ENCODE assay signal across 10 mouse cellular contexts in the genomic region with DNA sequence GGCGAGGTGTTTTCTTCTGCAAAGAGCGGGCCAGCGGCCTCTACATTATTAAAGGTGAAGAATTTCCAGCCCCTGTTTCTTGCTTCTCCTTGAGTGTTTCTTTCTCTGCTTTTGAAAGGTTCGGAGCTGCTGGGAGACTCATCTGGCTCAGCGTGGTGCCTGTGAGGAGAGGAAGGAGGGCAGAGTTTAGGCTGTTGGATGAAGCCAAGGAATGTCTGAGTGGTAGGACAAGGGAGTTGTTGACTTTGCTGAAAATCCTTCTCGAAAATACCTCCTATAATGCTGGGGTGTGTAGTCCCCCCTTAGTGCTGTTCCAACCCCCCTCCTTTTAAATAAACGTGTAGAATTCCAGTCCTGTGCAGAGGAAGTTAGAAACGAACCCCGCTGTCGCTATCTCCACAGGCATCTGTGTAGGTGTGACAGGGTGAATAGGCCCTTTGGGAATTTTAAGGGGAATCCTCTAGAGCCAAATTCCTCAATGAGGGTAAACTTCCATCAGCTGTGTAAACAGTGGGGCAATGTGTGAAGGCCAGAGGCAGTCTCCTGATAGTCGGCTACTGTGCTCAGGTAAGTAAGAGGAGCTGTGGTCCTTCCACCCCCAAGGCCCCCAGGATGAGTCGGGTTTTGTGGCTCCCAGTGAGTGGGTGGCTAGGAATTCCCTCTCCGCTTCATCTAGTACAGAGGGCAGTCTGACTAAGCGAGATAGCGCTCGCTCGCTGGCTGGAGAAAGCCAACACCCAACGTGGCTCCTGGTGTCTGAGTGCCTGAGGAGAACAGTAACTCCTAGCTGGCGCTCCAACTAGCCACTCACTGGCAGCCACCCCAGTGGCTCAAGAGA. TPM values are rescaled to one million over a fixed set of nuclear protein-coding genes. Genes with fewer than 3 reads are reported as not detected.
DNase-seq lines count a peak whose midpoint lies in the region; ATAC-seq and TF ChIP-seq lines count a peak whose summit lies in the region.
"Had no signal": no experiment of that assay in that cellular context is flagged by ENCODE, and none has a peak within 500 bp of the region (broad histone marks: within the 10 kb centered on the region; RNA-seq: fewer than 3 reads in every experiment).

No protein-coding gene starts in this region.

- no peak for TF ChIP-seq CTCF in hindbrain, postnatal 0 days (IDR thresholded peaks at IDR 0.05; ENCODE audit: low read depth)

- WGBS in hindbrain, postnatal 0 days: 60% methylated on average over 19 of the region's 19 CpGs
- WGBS in hindbrain, embryonic 11.5 days: 42% methylated on average over 18 of the region's 19 CpGs
- WGBS in embryonic facial prominence, embryonic 12.5 days: 33% methylated on average over 19 of the region's 19 CpGs
- WGBS in intestine, embryonic 15.5 days: 40% methylated on average over 19 of the region's 19 CpGs
- WGBS in midbrain, embryonic 11.5 days: 53% methylated on average over 19 of the region's 19 CpGs

- no peak for DNase-seq in hindbrain, postnatal 0 days (ENCODE audit: low spot score)
- no peak for DNase-seq in hindbrain, embryonic 11.5 days (ENCODE audit: low spot score)
- peak; percentile 34 for DNase-seq in lung, postnatal 14 days
- DNase-seq in spleen, postnatal 4 days (ENCODE audit: low spot score in 2 of 2): no peak
- DNase-seq in left cerebral cortex, adult 11 months (ENCODE audit: low spot score): no peak
- no peak for DNase-seq in midbrain, embryonic 11.5 days (ENCODE audit: low spot score, missing footprints)
- DNase-seq: cerebellum, adult 9-11 months; layer of hippocampus, postnatal 36 days had no signal

- no peaks in the 10 kb centered on the region for H3K36me3 ChIP-seq in hindbrain, postnatal 0 days (ENCODE audit: insufficient read depth, low read length)
- no peaks in the 10 kb centered on the region for H3K36me3 ChIP-seq in hindbrain, embryonic 11.5 days (ENCODE audit: control insufficient read depth, insufficient read depth, low read length)
- no peaks in the 10 kb centered on the region for H3K36me3 ChIP-seq in embryonic facial prominence, embryonic 12.5 days
- H3K36me3 ChIP-seq in intestine, embryonic 15.5 days: no peaks in the 10 kb centered on the region
- no peaks in the 10 kb centered on the region for H3K36me3 ChIP-seq in midbrain, embryonic 11.5 days (ENCODE audit: control insufficient read depth, insufficient read depth, low read length)

- H3K4me1 ChIP-seq in hindbrain, postnatal 0 days (ENCODE audit: insufficient read depth, low read length): 0 out of 2 replicates have a peak, but pooled peaks cover 4% of the 10 kb centered on the region
- H3K4me1 ChIP-seq in hindbrain, embryonic 11.5 days (replicated peaks; ENCODE audit: control insufficient read depth, insufficient read depth, low read length): no peaks in the 10 kb centered on the region
- peaks cover 11% of the 10 kb centered on the region for H3K4me1 ChIP-seq in embryonic facial prominence, embryonic 12.5 days
- H3K4me1 ChIP-seq in intestine, embryonic 15.5 days (replicated peaks): 0 out of 2 replicates have a peak, but pooled peaks cover 3% of the 10 kb centered on the region
- no peaks in the 10 kb centered on the region for H3K4me1 ChIP-seq in midbrain, embryonic 11.5 days (ENCODE audit: control insufficient read depth, insufficient read depth, low read length)

- no peak overlapping the region for H3K9ac ChIP-seq in hindbrain, postnatal 0 days (replicated peaks; ENCODE audit: low read length)
- no peak overlapping the region for H3K9ac ChIP-seq in hindbrain, embryonic 11.5 days (ENCODE audit: low read depth, low read length)
- no peak overlapping the region for H3K9ac ChIP-seq in embryonic facial prominence, embryonic 12.5 days
- H3K9ac ChIP-seq in intestine, embryonic 15.5 days: no peak overlapping the region
- no peak overlapping the region for H3K9ac ChIP-seq in midbrain, embryonic 11.5 days (ENCODE audit: low read length)

- no peaks in the 10 kb centered on the region for H3K27me3 ChIP-seq in hindbrain, postnatal 0 days (ENCODE audit: insufficient read depth, low read length)
- no peaks in the 10 kb centered on the region for H3K27me3 ChIP-seq in hindbrain, embryonic 11.5 days (ENCODE audit: control insufficient read depth, insufficient read depth, low read length)
- no peaks in the 10 kb centered on the region for H3K27me3 ChIP-seq in embryonic facial prominence, embryonic 12.5 days
- H3K27me3 ChIP-seq in intestine, embryonic 15.5 days (replicated peaks): no peaks in the 10 kb centered on the region
- no peaks in the 10 kb centered on the region for H3K27me3 ChIP-seq in midbrain, embryonic 11.5 days (ENCODE audit: control insufficient read depth, insufficient read depth, low read length)

- H3K4me3 ChIP-seq in hindbrain, postnatal 0 days (ENCODE audit: low read length): no peak overlapping the region
- H3K4me3 ChIP-seq in hindbrain, embryonic 11.5 days (ENCODE audit: low read depth, low read length): no peak overlapping the region
- no peak overlapping the region for H3K4me3 ChIP-seq in embryonic facial prominence, embryonic 12.5 days
- no peak overlapping the region for H3K4me3 ChIP-seq in intestine, embryonic 15.5 days (replicated peaks)
- H3K4me3 ChIP-seq in midbrain, embryonic 11.5 days (ENCODE audit: low read depth, low read length): no peak overlapping the region

- ATAC-seq in hindbrain, postnatal 0 days: no peak
- no peak for ATAC-seq in hindbrain, embryonic 11.5 days (ENCODE audit: low FRiP score)
- ATAC-seq in embryonic facial prominence, embryonic 12.5 days (ENCODE audit: insufficient number of reproducible peaks, insufficient read depth, low FRiP score, low TSS enrichment): 0 out of 2 replicates have a peak, but pooled peaks have one; percentile 52
- peak; percentile 68; the same call in 1 of the 2 replicates for ATAC-seq in intestine, embryonic 15.5 days
- no peak for ATAC-seq in midbrain, embryonic 11.5 days (ENCODE audit: low FRiP score)

- no peaks in the 10 kb centered on the region for H3K9me3 ChIP-seq in hindbrain, postnatal 0 days (ENCODE audit: low read length)
- H3K9me3 ChIP-seq in hindbrain, embryonic 11.5 days (ENCODE audit: control insufficient read depth, low read length): no peaks in the 10 kb centered on the region
- H3K9me3 ChIP-seq in embryonic facial prominence, embryonic 12.5 days: no peaks in the 10 kb centered on the region
- no peaks in the 10 kb centered on the region for H3K9me3 ChIP-seq in intestine, embryonic 15.5 days
- no peaks in the 10 kb centered on the region for H3K9me3 ChIP-seq in midbrain, embryonic 11.5 days (ENCODE audit: control insufficient read depth, low read length)

- H3K4me2 ChIP-seq in hindbrain, postnatal 0 days (ENCODE audit: low read depth, low read length): no peak overlapping the region
- no peak overlapping the region for H3K4me2 ChIP-seq in hindbrain, embryonic 11.5 days (replicated peaks; ENCODE audit: low read depth, low read length)
- H3K4me2 ChIP-seq in embryonic facial prominence, embryonic 12.5 days (replicated peaks): no peak overlapping the region
- H3K4me2 ChIP-seq in intestine, embryonic 15.5 days (replicated peaks): no peak overlapping the region
- H3K4me2 ChIP-seq in midbrain, embryonic 11.5 days: no peak overlapping the region

- H3K27ac ChIP-seq in hindbrain, postnatal 0 days: 0 out of 2 replicates have a peak overlapping the region, but pooled peaks have one; percentile 26
- no peak overlapping the region for H3K27ac ChIP-seq in hindbrain, embryonic 11.5 days (ENCODE audit: low read depth, low read length)
- H3K27ac ChIP-seq in embryonic facial prominence, embryonic 12.5 days: peak overlapping the region; percentile 73
- H3K27ac ChIP-seq in intestine, embryonic 15.5 days: no peak overlapping the region
- no peak overlapping the region for H3K27ac ChIP-seq in midbrain, embryonic 11.5 days (ENCODE audit: low read depth, low read length)

RNA-seq across cellular contexts. Expression of a gene that starts 35.0 kb away (rescaled TPM):
- total RNA-seq in hindbrain, postnatal 0 days (2014; rRNA removed): 2.9 and 8.2 TPM in 2 replicates
- 9.7 and 10.1 TPM in 2 replicates for polyA plus RNA-seq in hindbrain, postnatal 0 days (2015; fragmentation: Nextera tagmentation; extraction: Ambion mirVana)
- 23.5 and 23.7 TPM in 2 replicates for polyA plus RNA-seq in hindbrain, embryonic 11.5 days (2014; fragmentation: Nextera tagmentation; extraction: Ambion mirVana)
- 56.8 and 63.7 TPM in 2 replicates for polyA plus RNA-seq in embryonic facial prominence, embryonic 12.5 days (2016; fragmentation: Nextera tagmentation; extraction: Ambion mirVana)
- 48.0 and 50.4 TPM in 2 replicates for polyA plus RNA-seq in intestine, embryonic 15.5 days (2015; fragmentation: Nextera tagmentation; extraction: Ambion mirVana)
- polyA plus RNA-seq in midbrain, embryonic 11.5 days (2014; fragmentation: Nextera tagmentation; extraction: Ambion mirVana): 14.1 and 15.7 TPM in 2 replicates

Comparison
In these comparisons a context has a peak if more than half of its experiments do, and no peak if none do; other contexts are left out.
1. H3K27ac ChIP-seq: peak in hindbrain, postnatal 0 days (single experiment) and embryonic facial prominence, embryonic 12.5 days (single experiment); none in hindbrain, embryonic 11.5 days (single experiment), intestine, embryonic 15.5 days (single experiment) and midbrain, embryonic 11.5 days (single experiment).
2. ATAC-seq: peak in embryonic facial prominence, embryonic 12.5 days (single experiment) and intestine, embryonic 15.5 days (single experiment); none in hindbrain, postnatal 0 days (single experiment), hindbrain, embryonic 11.5 days (single experiment) and midbrain, embryonic 11.5 days (single experiment).